Mouse (Mus musculus) MEL (cell line): Measurements from ENCODE around the gene Cldn3.

ENCODE experiments used
- CHD1 ChIP-seq: IDR thresholded peaks from 2 replicates; pipeline ENCODE4 v1.6.1; 2012; ENCODE audit warnings: low read depth, mild to moderate bottlenecking, inconsistent platforms, low read length, improper control_type of control experiment
- CTCF ChIP-seq, 3 experiments: IDR thresholded peaks in 2 of 3; conservative IDR thresholded peaks in 1 of 3; 2 replicates each; pipeline ENCODE4 v1.5.1; 2011 to 2012; ENCODE audit warnings: low read length in 3 of 3, low read depth in 2 of 3, mild to moderate bottlenecking in 2 of 3, improper control_type of control experiment in 1 of 3, inconsistent platforms in 1 of 3, mixed read lengths in 1 of 3, moderate library complexity in 1 of 3; ENCODE audit not compliant: control insufficient read depth in 1 of 3, insufficient read depth in 1 of 3, poor library complexity in 1 of 3, severe bottlenecking in 1 of 3
- EP300 ChIP-seq, 2 experiments: IDR thresholded peaks; 2 replicates each; pipeline ENCODE4 v1.6.1; 2011; ENCODE audit warnings: improper control_type of control experiment in 2 of 2, low read length in 2 of 2, low read depth in 1 of 2, mild to moderate bottlenecking in 1 of 2
- JUND ChIP-seq: IDR thresholded peaks from 2 replicates; pipeline ENCODE4 v1.6.1; 2011; ENCODE audit warnings: low read depth, mild to moderate bottlenecking, improper control_type of control experiment, low read length
- MAFK ChIP-seq: IDR thresholded peaks from 2 replicates; pipeline ENCODE4 v1.6.1; 2011; ENCODE audit warnings: low read depth, mild to moderate bottlenecking, low read length, improper control_type of control experiment, borderline replicate concordance
- MEF2A ChIP-seq: IDR thresholded peaks from 2 replicates; pipeline ENCODE4 v1.6.1; 2014; ENCODE audit warnings: low read depth, mild to moderate bottlenecking, inconsistent platforms, low read length, improper control_type of control experiment; ENCODE audit not compliant: poor library complexity, insufficient replicate concordance, severe bottlenecking; ENCODE audit errors: extremely low read depth
- POLR2A ChIP-seq, 2 experiments: IDR thresholded peaks; 2 replicates each; pipeline ENCODE4 v1.6.1; 2011 to 2012; ENCODE audit warnings: low read length in 2 of 2, mild to moderate bottlenecking in 2 of 2, control low read depth in 1 of 2, improper control_type of control experiment in 1 of 2, low read depth in 1 of 2, moderate library complexity in 1 of 2; ENCODE audit not compliant: control insufficient read depth in 1 of 2, insufficient read depth in 1 of 2, poor library complexity in 1 of 2
- RCOR1 ChIP-seq: IDR thresholded peaks from 2 replicates; pipeline ENCODE4 v1.6.1; 2012; ENCODE audit warnings: low read depth, mild to moderate bottlenecking, inconsistent platforms, low read length, improper control_type of control experiment
- TBP ChIP-seq: IDR thresholded peaks from 2 replicates; pipeline ENCODE4 v1.8.0; 2011; ENCODE audit warnings: low read depth, low read length, improper control_type of control experiment
- TCF12 ChIP-seq: IDR thresholded peaks from 2 replicates; pipeline ENCODE4 v1.6.1; 2014; ENCODE audit warnings: low read depth, mild to moderate bottlenecking, inconsistent platforms, low read length, improper control_type of control experiment, moderate library complexity
- UBTF ChIP-seq: IDR thresholded peaks from 2 replicates; pipeline ENCODE4 v1.6.1; 2012; ENCODE audit warnings: low read depth, mild to moderate bottlenecking, inconsistent platforms, low read length, improper control_type of control experiment, moderate library complexity, borderline replicate concordance; ENCODE audit not compliant: insufficient read depth
- ZC3H11A ChIP-seq: IDR thresholded peaks from 2 replicates; pipeline ENCODE4 v1.6.1; 2012; ENCODE audit warnings: low read depth, mild to moderate bottlenecking, inconsistent platforms, low read length, improper control_type of control experiment

GRCm38 (mm10) chr5:134986298-134987268, 569 bp downstream of the Cldn3 start:
- TF ChIP-seq CTCF (IDR thresholded peaks at IDR 0.05 in 2 of 3, conservative IDR thresholded peaks at IDR 0.05 in 1 of 3; ENCODE audit: control insufficient read depth in 1 of 3, insufficient read depth in 1 of 3, low read depth in 2 of 3, low read length in 3 of 3, poor library complexity in 1 of 3, severe bottlenecking in 1 of 3) = peak in 2 of 3 experiments; percentile 1 to 19; a peak in 3 of 6 replicates
- peak in 1 of 2 experiments; percentile 38; a peak in 1 of 4 replicates for TF ChIP-seq POLR2A (IDR thresholded peaks at IDR 0.05; ENCODE audit: control insufficient read depth in 1 of 2, insufficient read depth in 1 of 2, low read depth in 1 of 2, low read length in 2 of 2, poor library complexity in 1 of 2)
- no peak for TF ChIP-seq TCF12
- no peak for TF ChIP-seq JUND
- TF ChIP-seq MEF2A = no peak
- TF ChIP-seq TBP = no peak
- no peak for TF ChIP-seq RCOR1
- TF ChIP-seq CHD1 = no peak
- no peak for TF ChIP-seq ZC3H11A
- no peak for TF ChIP-seq MAFK
- no peak for TF ChIP-seq EP300 (IDR thresholded peaks at IDR 0.05; ENCODE audit: low read depth in 1 of 2, low read length in 2 of 2)
- TF ChIP-seq UBTF = no peak
